Mouse (Mus musculus): Measurements from ENCODE around the gene Dnajb1. TPM values are rescaled to one million over a fixed set of nuclear protein-coding genes. Genes with fewer than 3 reads are reported as not detected.

Dnajb1 gene
- polyA plus RNA-seq, 1 experiment from 2014 or later, result 78.3 TPM

DNA sequence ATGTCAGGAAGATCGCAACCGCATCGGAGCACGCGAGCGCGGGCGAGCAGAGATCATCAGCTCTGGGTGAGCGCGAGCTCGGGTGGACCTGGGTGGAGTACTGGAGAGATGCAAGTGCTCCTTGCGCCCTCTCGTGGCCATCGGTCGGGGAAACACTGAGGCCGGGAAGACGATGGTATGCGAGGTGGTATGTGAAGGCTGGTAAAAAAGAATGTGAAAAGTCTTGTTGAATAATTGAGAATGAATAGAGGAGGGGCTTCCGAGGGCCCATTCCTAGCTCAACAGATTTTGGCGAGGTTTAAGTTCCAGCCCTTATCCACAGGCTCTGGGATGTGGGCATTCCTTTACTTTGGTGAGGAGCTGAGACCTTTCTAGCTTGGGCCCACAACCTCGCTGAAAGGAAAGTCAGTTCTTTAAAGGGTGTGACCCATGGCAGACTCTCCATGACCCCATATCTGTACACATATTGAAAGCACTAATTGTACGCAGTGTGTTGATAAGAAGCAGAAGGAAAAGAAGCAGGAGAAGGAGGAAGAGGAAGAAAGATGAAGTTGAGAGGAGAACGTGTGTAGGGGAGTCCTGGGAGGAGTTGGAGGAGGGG, 14.5 kb downstream of the Dnajb1 start:
- Histone ChIP-seq H3K4me1 (peaks cover 8% of the 10 kb centered on the region), H3K9me3 (no peaks in the 10 kb centered on the region), H3K4me3 (peak overlapping the region; percentile 60), H3K27ac (replicated peaks) (peak overlapping the region; percentile 74; the same call in 1 of the 2 replicates), H3K27me3 (replicated peaks; ENCODE audit: low read depth, poor library complexity, severe bottlenecking) (peaks cover 9% of the 10 kb centered on the region; the same call in 1 of the 2 replicates), H3K36me3 (replicated peaks) (no peaks in the 10 kb centered on the region)
- 11% methylated on average over 23 of the region's 23 CpGs for WGBS
- peak; percentile 90 for DNase-seq (ENCODE audit: low spot score)

DNA sequence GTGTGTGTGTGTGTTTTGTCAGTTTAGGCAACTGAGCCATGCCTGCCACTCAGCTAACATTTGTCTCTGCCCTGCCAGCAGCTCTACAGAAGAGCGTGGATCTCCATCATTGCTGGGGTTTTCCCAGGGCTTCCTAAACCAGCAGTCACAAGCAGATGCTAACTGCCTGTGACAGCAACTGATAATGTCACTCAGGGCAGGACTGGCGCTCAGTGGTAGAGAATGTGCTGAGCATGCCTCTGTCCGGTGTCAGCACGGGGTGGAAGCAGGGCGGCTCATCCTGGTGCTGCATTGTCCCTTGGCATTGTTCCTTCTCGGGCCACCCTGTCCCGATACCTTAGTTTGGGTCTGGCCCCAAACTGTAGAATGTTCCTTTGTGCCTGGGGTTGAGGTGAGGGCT, 15.6 kb downstream of the Dnajb1 start:
- H3K4me3 ChIP-seq, result no peak overlapping the region
- no peak overlapping the region for H3K27ac ChIP-seq (replicated peaks)
- DNase-seq (ENCODE audit: low spot score), result no peak
- 95% methylated on average over 7 of the region's 7 CpGs for WGBS
- H3K27me3 ChIP-seq (replicated peaks; ENCODE audit: low read depth, poor library complexity, severe bottlenecking), result peaks cover 9% of the 10 kb centered on the region; the same call in 1 of the 2 replicates
- no peaks in the 10 kb centered on the region for H3K36me3 ChIP-seq (replicated peaks)
- H3K9me3 ChIP-seq, result no peaks in the 10 kb centered on the region
- H3K4me1 ChIP-seq, result peaks cover 8% of the 10 kb centered on the region

DNA sequence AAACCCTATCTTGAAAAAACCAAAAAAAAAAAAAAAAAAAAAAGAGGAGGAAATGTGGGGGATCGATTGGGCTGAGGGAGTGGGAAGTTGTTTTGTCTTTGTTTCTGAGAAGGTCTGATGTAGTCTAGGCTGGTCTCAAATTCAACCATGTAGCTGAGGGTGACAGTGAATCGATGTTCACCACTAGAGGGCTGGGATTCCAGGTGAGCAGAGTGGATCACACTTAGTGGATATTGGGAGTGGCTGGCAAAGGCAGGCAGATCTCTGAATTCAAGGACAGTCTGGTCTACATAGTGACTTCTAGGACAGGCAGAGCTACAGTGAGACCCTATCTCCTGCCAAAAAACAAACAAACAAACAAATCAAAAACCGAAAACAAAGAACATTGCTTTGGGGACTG, 16.7 kb downstream of the Dnajb1 start:
- peak; percentile 43 for DNase-seq (ENCODE audit: low spot score)

DNA sequence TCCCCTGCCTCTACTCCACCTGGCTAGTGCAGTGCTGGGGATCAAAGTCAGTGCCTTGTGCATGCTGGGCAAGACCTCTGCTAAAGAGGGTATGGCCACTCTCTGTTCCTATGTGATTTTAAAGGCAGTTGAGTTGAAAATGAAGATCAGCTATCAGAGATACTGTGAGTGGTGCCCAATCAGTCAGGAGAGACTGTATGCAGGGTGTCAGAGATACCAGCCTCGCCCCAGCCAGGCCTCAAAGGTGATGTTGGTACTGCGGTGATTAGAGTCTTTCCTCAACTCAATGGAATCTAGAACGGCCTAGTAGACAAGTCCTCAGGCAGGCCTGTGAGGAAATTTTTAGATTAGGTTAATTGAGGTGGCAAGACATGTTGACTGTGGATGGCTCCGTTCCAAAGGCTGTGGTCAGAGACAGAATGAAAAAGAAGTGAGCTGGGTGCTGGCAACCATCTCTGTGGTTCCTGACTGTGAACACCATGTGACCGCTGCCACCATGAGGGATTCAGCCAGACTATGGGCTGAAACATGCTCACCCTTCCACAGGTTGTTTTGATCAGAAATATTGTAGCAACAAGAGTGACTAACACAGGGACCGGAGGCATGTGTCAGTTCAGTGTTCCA, 17.8 kb downstream of the Dnajb1 start:
- no peaks in the 10 kb centered on the region for H3K36me3 ChIP-seq (replicated peaks)
- 90% methylated on average over 6 of the region's 6 CpGs for WGBS
- H3K9me3 ChIP-seq, result no peaks in the 10 kb centered on the region
- no peak overlapping the region for H3K4me3 ChIP-seq
- no peak for DNase-seq (ENCODE audit: low spot score)
- peaks cover 8% of the 10 kb centered on the region for H3K4me1 ChIP-seq
- peaks cover 9% of the 10 kb centered on the region; the same call in 1 of the 2 replicates for H3K27me3 ChIP-seq (replicated peaks; ENCODE audit: low read depth, poor library complexity, severe bottlenecking)
- H3K27ac ChIP-seq (replicated peaks), result no peak overlapping the region

More for the DNA sequence above, 16.7 kb downstream of the Dnajb1 start:
- H3K27me3 ChIP-seq (replicated peaks; ENCODE audit: low read depth, poor library complexity, severe bottlenecking), result peaks cover 9% of the 10 kb centered on the region; the same call in 1 of the 2 replicates
- no peaks in the 10 kb centered on the region for H3K9me3 ChIP-seq
- WGBS, result 36% methylated on average over 3 of the region's 3 CpGs
- peaks cover 8% of the 10 kb centered on the region for H3K4me1 ChIP-seq
- no peaks in the 10 kb centered on the region for H3K36me3 ChIP-seq (replicated peaks)
- H3K27ac ChIP-seq (replicated peaks), result no peak overlapping the region
- H3K4me3 ChIP-seq, result no peak overlapping the region

DNA sequence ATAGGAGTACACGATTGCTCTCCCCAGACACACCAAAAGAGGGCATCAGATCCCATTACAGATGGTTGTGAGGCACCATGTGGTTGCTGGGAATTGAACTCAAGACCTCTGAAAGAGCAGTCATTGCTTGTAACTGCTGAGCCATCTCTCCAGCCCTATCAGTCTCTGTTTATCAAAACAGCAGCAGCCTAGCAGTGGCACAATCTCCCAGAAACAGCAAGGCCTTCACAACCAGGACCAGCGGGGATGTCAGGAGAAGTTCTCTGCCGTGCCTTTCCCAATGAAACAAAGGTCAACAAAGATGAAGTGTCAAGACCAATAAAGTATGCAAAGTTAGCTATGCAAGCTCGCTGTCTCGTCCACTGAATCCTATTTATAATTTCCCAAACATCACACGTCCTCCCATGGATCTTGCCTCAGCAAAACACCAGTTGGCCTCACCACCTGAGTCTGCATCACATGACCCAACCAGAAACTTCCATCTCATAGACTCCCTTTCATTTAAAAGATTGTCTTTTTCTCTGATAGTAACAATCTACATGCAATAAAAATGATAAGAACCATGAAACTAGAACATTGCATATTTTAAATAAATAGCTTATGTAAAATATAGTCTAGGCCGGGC, 24.2 kb downstream of the Dnajb1 start:
- WGBS, result 90% methylated on average over 7 of the region's 7 CpGs
- Histone ChIP-seq H3K27ac (replicated peaks) (no peak overlapping the region), H3K4me1 (no peaks in the 10 kb centered on the region), H3K4me3 (no peak overlapping the region), H3K36me3 (replicated peaks) (no peaks in the 10 kb centered on the region), H3K27me3 (replicated peaks; ENCODE audit: low read depth, poor library complexity, severe bottlenecking) (no peaks in the 10 kb centered on the region), H3K9me3 (no peaks in the 10 kb centered on the region)
- no peak for DNase-seq (ENCODE audit: low spot score)

DNA sequence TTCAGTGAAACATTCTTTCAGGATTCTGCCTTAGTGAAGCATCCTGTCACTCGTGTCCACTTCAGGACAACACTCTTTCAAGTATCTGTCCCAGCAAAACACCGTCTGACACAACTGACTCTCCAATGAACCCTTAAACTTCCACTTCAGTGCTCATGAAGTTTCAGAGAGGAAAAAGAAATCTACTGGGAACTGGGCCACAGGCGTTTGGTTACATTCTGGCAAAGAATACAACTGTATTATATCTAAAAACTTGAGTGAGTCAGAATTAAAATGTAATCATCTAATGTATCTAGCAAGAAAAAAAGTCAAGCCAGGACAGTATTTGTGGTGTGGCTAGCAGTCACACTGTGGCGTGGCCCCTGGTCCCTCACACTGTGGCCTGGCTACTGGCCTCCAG, 30.9 kb downstream of the Dnajb1 start:
- 75% methylated on average over 4 of the region's 4 CpGs for WGBS
- H3K4me1 ChIP-seq, result no peaks in the 10 kb centered on the region

DNA sequence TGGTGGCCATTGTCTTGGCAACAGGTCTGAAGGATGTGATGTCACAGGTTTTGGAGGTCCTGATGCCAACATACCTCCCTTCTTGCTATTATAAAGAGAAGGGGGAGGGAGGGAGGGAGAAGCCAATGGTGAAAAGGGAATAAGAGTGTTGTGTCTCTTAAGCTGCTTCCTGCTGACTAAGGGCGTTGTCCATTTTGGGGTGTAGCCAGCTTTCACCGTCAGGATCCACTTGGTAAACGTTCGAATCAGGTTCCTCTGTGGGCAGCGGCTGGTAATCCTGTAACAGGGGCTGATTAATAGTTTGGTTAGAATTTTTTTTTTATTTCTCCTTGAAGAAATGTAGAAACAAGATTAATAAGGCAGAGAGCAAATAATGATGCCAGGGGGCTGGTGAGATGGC, 31.7 kb downstream of the Dnajb1 start:
- 81% methylated on average over 5 of the region's 5 CpGs for WGBS
- no peaks in the 10 kb centered on the region for H3K36me3 ChIP-seq (replicated peaks)

More for the DNA sequence above, 30.9 kb downstream of the Dnajb1 start:
- Histone ChIP-seq H3K4me3 (no peak overlapping the region), H3K27ac (replicated peaks) (no peak overlapping the region), H3K9me3 (no peaks in the 10 kb centered on the region), H3K36me3 (replicated peaks) (no peaks in the 10 kb centered on the region), H3K27me3 (replicated peaks; ENCODE audit: low read depth, poor library complexity, severe bottlenecking) (0 out of 2 replicates have a peak, but pooled peaks cover 4% of the 10 kb centered on the region)
- DNase-seq (ENCODE audit: low spot score), result no peak

DNA sequence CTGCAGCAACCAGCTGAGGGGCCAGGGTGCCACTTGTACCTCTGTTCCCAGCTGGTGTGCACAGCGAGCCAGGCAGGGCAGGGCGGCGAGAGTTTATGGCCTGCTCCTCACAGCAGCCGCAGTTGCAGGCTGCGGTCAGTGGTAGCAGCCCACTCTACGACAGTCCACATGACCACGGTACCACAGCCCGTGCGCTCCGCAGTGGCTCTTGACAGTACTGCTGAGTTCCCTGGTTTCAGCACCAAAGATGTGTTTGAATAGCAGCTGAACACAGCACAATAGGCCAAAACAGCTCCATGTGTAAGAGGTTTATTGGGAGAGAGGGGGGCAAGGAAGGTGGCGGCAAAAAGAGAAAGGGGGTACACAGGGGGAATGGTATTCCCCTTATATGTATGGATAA, 39.5 kb downstream of the Dnajb1 start:
- H3K36me3 ChIP-seq (replicated peaks), result no peaks in the 10 kb centered on the region
- no peaks in the 10 kb centered on the region for H3K27me3 ChIP-seq (replicated peaks; ENCODE audit: low read depth, poor library complexity, severe bottlenecking)
- peaks cover 13% of the 10 kb centered on the region for H3K4me1 ChIP-seq
- no peak overlapping the region for H3K27ac ChIP-seq (replicated peaks)
- H3K9me3 ChIP-seq, result no peaks in the 10 kb centered on the region
- WGBS, result 96% methylated on average over 11 of the region's 11 CpGs
- DNase-seq (ENCODE audit: low spot score), result no peak
- no peak overlapping the region for H3K4me3 ChIP-seq

More for the DNA sequence above, 31.7 kb downstream of the Dnajb1 start:
- no peak overlapping the region for H3K27ac ChIP-seq (replicated peaks)
- no peaks in the 10 kb centered on the region for H3K4me1 ChIP-seq
- H3K27me3 ChIP-seq (replicated peaks; ENCODE audit: low read depth, poor library complexity, severe bottlenecking), result 0 out of 2 replicates have a peak, but pooled peaks cover 4% of the 10 kb centered on the region
- H3K4me3 ChIP-seq, result no peak overlapping the region
- DNase-seq (ENCODE audit: low spot score), result no peak
- no peaks in the 10 kb centered on the region for H3K9me3 ChIP-seq

DNA sequence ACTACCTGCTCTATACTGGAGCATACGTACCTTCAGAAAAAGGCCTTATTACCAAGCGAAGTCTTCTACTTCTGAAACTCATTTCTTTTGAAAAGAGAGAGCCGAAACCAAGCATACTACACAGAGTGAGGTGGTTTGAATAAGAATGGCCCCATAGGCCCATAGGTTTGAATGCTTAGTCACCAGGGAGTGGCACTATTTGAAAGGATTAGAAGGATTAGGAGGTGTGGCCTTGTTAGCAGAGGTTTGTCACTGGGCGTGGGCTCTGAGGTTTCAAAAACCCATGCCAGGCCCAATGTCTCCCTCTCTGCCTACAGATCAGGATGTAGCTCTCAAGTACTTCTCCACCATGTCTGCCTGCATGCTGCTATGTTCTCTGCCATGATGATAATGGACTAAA, 40.0 kb downstream of the Dnajb1 start:
- DNase-seq (ENCODE audit: low spot score), result no peak
- no peaks in the 10 kb centered on the region for H3K27me3 ChIP-seq (replicated peaks; ENCODE audit: low read depth, poor library complexity, severe bottlenecking)
- H3K9me3 ChIP-seq, result no peaks in the 10 kb centered on the region
- H3K4me1 ChIP-seq, result peaks cover 14% of the 10 kb centered on the region
- no peaks in the 10 kb centered on the region for H3K36me3 ChIP-seq (replicated peaks)
- no peak overlapping the region for H3K4me3 ChIP-seq
- WGBS, result 95% methylated on average over 4 of the region's 4 CpGs
- H3K27ac ChIP-seq (replicated peaks), result no peak overlapping the region

DNA sequence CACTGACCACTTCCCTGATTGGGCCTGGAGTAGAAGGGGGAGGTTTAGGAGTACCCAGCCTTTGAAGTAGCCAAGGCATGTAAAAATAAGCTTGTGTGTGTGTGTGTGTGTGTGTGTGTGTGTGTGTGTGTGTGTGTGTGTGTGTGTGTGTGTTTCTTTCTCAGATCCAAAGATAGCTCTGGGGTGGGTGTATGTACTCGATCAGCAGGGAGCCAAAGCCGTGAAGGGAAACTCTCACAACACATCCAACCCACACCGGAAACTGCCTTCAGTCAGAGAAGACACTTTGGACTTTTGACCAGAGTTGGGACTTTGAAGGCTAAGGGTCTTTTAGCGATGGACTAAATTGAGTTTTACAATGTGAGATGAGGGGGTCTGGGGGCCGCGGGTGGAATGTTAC, 41.7 kb downstream of the Dnajb1 start:
- no peaks in the 10 kb centered on the region for H3K27me3 ChIP-seq (replicated peaks; ENCODE audit: low read depth, poor library complexity, severe bottlenecking)
- no peaks in the 10 kb centered on the region for H3K9me3 ChIP-seq
- H3K4me1 ChIP-seq, result peaks cover 29% of the 10 kb centered on the region
- no peak for DNase-seq (ENCODE audit: low spot score)
- H3K36me3 ChIP-seq (replicated peaks), result peaks cover 2% of the 10 kb centered on the region
- no peak overlapping the region for H3K4me3 ChIP-seq
- H3K27ac ChIP-seq (replicated peaks), result no peak overlapping the region
- 93% methylated on average over 6 of the region's 6 CpGs for WGBS

DNA sequence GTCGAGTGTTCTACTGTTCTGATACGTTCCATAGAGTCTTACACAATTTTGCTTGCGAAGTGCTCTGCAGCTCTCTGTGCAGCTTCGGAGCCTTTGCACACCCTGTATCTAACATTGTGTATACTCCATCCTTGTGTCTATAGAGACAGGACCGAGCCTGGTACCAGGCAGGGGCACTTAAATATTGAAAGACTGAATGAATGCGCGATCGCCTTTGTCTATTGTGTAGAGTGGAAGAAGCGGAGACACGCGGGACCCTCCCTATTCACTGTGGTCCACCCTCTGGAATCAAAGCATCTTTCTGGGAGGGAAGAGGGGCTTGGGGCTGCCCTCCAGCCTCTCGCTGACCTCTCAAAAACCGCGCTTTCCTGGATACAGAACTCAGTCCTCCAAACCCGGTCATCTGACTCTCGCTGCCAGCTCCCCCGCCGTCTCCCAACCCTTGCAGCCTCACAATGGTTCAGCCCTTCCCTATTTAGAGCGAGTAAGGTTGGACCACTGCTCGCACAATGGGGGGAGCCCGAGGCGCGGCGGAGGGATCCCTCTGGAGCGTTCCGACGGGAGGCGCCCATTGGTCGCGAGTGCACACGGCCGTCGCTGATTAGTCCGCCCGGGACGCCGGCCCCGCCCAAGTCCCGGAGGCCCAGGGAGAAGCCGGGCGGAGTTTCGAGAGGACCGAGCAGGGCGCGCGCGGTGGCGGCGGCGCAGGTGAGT, 44.2 kb downstream of the Dnajb1 start, which contains the start of gene Gipc1:
TSS of gene Gipc1 (plus strand) at position 648 of the 714 bp plus-strand sequence.
- Histone ChIP-seq H3K9me3 (no peaks in the 10 kb centered on the region), H3K4me3 (peak within 1 kb of the TSS; percentile 85), H3K27me3 (replicated peaks; ENCODE audit: low read depth, poor library complexity, severe bottlenecking) (no peaks in the 10 kb centered on the region), H3K36me3 (replicated peaks) (peaks cover 26% of the 10 kb centered on the region), H3K27ac (replicated peaks) (peak within 1 kb of the TSS; percentile 96), H3K4me1 (peaks cover 34% of the 10 kb centered on the region)
- 5% methylated on average over 50 of the region's 50 CpGs for WGBS
- peak; percentile 98 for DNase-seq (ENCODE audit: low spot score)

Measured in embryonic facial prominence, embryonic 10.5 days (tissue).